Mouse (Mus musculus): ENCODE results near the gene Tmem63a. TPM values are rescaled to one million over a fixed set of nuclear protein-coding genes. Genes with fewer than 3 reads are reported as not detected.
A peak's percentile ranks its signal among the peaks of the same experiment; 100 is the strongest.
"Not testable (repeated sequence)": the region's sequence is repeated elsewhere in the genome, so short reads cannot be mapped to it uniquely, and the experiment has no call there.

Gene Tmem63a
- total RNA-seq (2022) = 10 to 100 TPM; 14.9 to 18.2 (median 16.2) TPM

DNA sequence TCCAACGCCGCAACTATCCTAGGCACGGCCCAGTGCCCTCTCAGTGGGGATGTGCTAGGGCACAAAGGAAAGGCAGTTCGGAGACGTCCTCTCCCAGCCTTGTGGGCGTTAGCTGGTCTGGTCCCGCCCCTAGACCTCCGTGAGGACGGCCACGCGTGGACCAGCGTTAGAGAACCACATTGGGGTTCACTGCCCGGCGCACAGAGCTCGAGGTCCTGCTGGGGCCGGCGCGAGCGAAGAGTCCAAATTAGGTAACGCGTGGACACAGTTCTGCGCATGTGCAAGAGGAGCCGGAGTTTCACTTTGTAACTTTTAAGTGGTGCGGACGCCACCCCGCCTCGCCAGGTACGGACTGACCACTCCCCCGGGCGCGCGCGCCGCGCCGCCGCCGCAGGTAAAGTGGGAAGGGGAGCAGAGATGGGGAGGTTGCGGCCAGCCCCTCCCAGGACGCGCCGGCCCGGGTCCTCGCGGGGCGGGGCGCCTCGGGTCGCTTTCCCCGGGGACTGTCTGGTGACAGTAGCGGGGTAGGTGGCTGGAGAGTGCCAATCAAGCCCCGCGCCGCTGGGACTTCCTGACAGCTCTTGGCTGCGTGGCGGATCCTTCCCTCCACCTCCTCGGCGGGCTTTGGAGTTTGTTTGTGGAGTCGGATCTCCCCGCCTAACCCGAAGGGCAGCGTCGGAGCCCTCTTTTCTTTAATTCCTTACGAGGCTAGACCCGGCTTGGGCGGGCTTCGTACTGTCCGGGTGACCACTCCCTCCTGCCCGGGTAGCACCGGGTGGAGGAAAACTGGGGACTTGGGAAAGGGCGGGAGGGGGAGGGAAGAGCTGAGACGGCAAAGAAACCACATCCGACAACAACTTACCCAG is at the start of gene Tmem63a:
TSS of gene Tmem63a (plus strand) at position 179 of the 866 bp plus-strand sequence.
- DNase-seq (ENCODE audit: low spot score in 2 of 2) = peak; percentile 66 to 75

GRCm38 (mm10) chr1:180892808-180893207 is 49.3 kb upstream of the Tmem63a start, which contains the start of gene Lefty2:
Gene Lefty2 (plus strand): TSS chr1:180893108.
- DNase-seq (ENCODE audit: low spot score in 2 of 2) = no peak

DNA sequence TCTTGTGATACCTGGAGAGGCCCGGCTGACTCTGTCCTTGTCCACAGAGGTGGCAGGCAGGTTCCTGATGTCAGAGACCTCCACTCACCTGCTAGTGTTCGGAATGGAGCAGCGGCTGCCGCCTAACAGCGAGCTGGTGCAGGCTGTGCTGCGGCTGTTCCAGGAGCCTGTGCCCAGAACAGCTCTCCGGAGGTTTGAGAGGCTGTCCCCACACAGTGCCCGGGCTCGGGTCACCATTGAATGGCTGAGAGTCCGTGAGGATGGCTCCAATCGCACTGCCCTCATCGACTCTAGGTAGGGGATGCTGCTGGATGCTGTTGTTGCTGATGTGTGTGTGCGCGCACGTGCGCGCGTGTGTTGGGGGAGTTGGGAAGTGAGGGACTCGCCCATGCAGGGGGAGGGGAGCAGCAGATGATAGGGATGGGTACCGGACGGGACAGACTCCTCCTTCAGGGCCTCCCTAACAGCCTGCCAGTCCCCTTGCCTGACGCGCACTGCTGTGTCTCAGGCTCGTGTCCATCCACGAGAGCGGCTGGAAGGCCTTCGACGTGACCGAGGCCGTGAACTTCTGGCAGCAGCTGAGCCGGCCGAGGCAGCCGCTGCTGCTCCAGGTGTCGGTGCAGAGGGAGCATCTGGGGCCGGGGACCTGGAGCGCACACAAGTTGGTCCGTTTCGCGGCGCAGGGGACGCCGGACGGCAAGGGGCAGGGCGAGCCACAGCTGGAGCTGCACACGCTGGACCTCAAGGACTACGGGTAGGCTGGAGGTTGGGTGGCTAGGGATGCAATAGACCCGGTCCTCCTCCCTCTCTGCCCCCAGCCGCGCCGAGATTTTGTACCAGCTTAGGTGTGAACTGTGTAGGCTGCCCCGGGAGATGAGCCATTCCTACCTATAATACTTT is 47.8 kb upstream of the Tmem63a start:
- not testable (repeated sequence) for DNase-seq (ENCODE audit: low spot score in 2 of 2)

DNA sequence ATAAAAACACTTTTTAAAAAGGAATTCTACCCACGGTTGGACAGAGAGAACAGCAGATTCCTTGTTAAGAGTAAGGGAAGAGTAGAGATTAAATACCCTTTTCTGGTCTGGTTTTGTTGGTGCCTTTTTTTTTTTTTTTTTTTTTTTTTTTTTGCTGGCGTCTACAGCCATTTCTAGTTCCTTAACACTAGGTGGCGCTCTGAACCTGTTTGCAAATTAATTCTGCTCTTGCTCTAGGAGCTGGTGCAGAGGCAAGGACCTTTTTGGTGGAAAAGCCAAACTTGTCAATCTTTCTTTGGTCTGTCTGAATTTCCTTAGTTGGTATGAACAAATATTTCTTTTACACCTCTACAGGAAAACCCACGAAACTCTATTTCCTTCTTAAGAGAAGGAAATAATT is 41.0 kb upstream of the Tmem63a start:
- no peak for DNase-seq (ENCODE audit: low spot score in 2 of 2)

DNA sequence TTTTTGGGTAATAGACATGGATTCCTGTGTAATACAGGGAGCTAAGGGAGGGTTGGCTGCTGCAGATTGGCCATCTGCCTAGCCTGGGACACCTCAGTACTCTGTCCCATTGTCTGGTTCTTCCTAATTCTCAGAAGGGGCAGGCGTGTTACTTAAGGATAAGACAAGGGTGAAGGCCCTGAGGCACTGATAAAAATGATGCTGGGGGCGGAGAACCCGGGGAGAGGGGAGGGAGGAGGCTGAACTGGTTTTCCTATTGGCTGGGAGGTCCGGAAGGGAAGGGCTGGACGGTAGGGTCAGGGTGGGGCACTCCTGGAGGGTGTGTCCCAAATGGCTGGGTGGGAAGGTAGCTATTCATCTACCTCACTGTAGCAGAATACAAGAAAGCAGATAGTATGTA is 39.2 kb upstream of the Tmem63a start:
- DNase-seq (ENCODE audit: low spot score in 2 of 2) = no peak

GRCm38 (mm10) chr1:180903666-180904038 is 38.5 kb upstream of the Tmem63a start:
- no peak for DNase-seq (ENCODE audit: low spot score in 2 of 2)

- DNase-seq (ENCODE audit: low spot score in 2 of 2) = peak; percentile 86 to 89
Observed at GRCm38 (mm10) chr1:180904039-180904814, 37.9 kb upstream of the Tmem63a start, which contains the start of gene Pycr2. Gene Pycr2 (plus strand): TSS chr1:180904293.

DNA sequence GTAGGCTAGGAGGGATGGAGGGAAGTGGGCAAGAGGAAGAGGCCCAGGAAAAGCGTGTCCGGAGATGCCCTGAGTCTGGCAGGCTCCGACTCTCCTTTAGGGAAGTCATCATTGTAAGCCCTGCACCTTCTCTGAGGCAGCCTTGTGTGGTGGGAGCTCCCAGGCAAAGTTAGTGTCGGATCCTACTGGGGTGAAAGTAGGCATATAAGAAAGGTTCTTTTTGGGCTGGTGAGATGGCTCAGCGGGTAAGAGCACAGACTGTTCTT is 37.4 kb upstream of the Tmem63a start:
- no peak for DNase-seq (ENCODE audit: low spot score in 2 of 2)

DNA sequence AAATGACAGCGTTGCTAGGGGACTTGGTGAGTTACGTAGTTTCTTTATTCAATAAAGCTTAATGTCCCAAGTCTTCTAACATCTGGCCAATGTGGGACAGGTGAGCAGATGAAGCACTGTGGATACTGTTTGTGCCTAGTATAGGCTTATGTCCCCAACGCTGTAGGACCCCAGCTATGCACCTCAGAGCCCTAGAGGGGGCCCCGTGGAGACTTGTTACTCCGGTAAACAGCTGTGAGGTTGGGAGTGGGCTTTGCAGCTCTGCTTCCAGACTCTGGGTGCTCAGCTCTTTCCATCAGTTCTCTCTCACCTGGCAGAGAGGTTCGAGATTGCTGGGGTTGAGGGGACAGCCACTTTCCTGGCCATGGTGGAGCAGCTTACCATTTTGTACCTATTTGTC is 36.8 kb upstream of the Tmem63a start:
- DNase-seq (ENCODE audit: low spot score in 2 of 2) = no peak

DNA sequence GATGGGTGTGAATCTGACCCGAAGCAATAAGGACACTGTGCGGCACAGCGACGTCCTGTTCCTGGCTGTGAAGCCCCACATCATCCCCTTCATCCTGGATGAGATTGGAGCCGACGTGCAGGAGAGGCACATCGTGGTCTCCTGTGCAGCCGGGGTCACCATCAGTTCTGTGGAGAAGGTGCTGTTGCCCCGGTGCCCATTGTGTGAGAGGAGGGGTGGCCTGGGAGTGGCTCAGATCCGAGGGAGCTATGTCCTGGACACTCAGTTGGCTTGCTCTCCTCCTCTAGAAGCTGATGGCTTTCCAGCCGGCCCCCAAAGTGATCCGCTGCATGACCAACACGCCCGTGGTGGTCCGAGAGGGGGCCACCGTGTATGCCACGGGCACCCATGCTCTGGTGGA is 36.3 kb upstream of the Tmem63a start:
- no peak for DNase-seq (ENCODE audit: low spot score in 2 of 2)

DNA sequence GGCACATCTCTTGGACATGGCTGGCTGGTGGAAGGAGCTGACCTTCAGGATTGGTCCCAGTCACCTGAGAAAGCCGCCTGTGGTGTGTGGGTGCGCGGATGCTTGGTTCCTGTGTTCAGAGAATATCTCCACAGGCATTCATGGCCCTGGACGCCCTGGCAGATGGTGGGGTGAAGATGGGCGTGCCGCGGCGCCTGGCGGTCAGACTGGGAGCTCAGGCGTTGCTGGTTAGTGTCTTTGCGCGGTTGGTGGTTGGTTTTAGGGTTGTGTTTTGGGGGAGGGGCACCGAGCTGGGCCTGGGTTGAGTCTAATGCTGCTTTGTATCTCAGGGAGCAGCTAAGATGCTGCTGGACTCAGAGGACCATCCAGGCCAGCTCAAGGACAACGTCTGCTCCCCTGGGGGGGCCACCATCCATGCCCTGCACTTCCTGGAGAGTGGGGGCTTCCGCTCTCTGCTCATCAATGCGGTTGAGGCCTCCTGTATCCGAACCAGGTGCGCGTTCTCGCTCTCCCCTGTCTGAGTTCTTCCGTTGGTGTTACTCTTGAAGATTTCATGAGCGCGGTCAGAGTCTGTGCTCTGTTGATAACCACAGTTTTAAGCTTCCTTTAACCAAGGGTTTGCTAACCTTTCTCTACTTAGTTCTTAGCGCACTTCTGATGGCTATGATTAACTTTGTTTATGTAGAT is 35.5 kb upstream of the Tmem63a start:
- no peak for DNase-seq (ENCODE audit: low spot score in 2 of 2)

DNA sequence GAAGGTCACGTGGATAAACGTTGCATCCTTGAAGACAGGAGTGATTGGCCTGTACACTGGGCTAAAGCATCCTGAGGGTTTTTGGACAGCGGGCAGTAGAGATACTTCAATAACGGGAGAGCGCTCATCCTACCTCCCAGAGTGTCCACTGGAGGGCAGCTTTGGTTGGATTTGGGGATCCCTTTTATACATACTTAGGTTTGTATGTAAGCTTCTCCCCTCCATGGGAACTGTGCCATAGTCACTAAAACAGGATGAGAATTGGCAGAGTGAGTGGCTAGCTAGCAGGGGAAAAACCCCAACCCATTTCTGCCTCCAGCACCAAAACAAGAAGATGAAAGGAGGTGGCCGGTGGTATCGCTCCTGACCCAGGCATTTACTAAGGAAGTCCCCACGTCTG is 31.0 kb upstream of the Tmem63a start:
- DNase-seq (ENCODE audit: low spot score in 2 of 2) = no peak

- no peak for DNase-seq (ENCODE audit: low spot score in 2 of 2)
Observed at GRCm38 (mm10) chr1:180911653-180912287, 30.4 kb upstream of the Tmem63a start.

DNA sequence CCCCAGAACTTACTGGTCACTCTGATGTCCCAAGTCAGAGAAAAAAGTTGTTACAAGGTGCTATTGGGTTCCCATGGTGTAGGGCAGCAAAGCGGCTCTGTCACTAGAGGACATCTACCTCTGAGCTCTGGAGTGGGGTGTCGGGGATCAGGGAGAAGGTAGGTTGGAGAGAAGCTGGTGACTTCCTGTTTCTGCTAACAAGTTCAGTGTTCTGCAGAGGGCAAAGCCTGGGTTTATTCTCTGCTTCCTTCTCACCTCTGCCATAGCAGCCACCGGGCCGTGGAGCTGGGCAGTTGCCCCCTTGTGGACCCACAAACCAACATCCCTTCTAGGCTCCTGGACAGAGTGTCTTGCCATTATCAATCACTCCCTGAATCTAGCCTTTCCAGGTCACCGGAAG is 29.4 kb upstream of the Tmem63a start:
- DNase-seq (ENCODE audit: low spot score in 2 of 2) = no peak

DNA sequence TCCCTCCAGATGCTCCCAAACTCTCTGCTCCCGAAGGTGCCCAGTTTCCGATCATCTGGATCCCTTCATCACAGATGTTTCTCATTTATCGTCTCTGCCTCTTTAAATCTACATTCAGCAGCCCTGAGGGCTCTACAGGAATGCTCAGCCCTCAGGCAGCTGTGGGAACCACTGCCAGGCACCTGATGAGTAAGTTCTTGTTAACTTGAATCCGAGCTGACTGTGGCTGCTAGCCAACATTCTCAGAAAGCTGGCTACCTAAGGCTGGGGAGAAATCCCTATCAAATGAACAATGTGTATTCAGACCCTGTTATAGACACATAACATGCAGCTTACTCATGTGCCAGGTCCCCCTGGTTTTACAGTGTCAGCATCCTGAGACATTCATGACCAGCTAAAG is 28.3 kb upstream of the Tmem63a start:
- DNase-seq (ENCODE audit: low spot score in 2 of 2) = no peak

- no peak for DNase-seq (ENCODE audit: low spot score in 2 of 2)
Observed at GRCm38 (mm10) chr1:180916425-180916824, 25.7 kb upstream of the Tmem63a start.

DNA sequence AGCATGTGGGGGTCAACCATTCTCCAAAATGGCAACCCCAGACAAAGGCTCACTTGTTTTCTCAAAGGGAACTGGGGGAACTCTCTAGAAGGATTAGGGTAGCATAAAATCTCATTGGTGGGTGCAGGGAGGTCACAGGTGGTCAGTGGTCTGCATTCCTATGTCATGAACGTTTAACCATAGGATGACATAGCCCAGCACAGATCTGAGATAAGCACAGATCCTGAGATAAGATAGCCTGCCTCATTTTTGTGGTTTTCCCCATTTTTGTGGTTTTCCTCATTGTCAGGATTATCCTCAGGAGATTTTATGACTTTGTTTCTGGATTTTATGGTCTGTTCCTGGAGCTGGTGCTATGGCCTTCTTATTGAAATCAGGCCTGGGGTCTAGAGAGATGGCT is 25.1 kb upstream of the Tmem63a start:
- no peak for DNase-seq (ENCODE audit: low spot score in 2 of 2)

DNA sequence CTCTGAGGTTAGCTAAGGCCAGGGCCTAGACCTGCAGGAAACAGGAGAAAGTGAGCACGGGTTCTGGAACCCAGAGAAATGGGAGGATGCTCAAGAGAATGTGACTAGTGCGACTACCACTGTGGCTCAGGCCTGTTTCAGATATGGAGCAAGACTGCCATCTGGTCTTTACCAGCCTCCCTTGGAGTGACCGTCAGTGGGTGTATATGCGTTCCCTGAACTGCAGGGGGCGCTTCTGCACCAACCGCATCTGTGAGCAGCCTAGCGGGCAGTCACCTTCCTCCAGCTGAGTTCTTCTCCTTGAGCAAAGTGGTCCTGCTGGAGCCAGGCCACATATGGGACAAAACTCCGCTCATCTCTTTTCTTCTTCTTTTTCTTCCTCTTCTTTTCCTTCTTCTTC is 22.5 kb upstream of the Tmem63a start:
- DNase-seq (ENCODE audit: low spot score in 2 of 2) = no peak

DNA sequence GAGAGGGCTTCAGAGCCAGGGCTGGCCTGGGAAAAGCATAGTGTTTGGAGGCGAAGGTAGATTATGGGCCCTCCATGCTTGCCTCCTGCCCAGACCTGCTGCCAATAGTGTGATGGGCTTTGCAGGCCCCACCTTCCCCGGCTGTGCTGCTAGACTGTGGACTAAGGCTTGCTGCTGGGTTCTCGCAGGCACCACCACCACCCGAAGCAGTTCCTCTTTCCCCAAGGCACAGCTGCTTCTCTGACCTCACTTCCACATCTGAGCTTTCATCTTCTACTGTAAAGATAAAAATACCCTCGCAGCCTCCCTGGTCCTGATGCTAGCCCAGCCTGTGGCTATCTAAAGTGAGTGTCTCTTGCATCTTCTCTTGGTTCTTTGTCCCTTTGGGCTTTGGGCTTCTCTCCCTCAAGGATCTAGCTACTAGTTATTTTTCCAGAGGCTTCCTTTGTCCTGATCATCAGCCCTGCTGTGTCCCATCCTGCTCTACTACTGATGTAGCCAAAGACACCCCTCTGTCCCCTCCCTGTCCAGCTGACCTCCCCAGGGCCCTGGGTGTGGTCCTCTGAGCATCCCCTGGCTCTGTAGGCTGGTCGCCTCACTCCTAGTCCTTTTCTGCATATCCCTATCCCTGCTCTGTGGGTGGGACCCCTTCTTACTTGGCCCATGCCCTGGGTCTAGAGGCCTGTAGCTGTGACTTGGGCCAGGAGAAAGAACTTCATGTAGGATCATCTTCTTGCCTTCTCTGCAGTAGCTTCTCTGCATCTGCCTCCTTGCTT is 19.7 kb upstream of the Tmem63a start:
- no peak for DNase-seq (ENCODE audit: low spot score in 2 of 2)

DNA sequence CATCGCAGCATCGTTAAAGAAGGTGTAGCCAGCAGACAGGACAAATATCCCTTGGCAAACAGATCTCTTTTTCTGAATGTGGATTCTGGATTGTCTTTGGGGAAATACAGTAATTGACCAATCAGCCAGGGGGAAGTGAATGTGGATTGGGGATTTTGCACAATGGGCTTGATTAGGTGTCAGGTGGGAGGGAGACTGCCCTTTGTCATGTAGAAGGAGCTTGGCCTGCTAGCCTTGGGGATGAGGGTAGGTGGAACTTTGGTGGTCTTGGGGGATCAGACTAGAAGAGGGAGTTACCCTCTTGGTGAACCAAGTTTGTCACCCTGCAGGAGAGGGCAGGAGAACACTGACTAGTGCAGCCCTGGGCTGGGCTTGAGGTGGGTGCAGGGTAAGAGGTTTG is 17.4 kb upstream of the Tmem63a start:
- no peak for DNase-seq (ENCODE audit: low spot score in 2 of 2)
